In the genomic region with DNA sequence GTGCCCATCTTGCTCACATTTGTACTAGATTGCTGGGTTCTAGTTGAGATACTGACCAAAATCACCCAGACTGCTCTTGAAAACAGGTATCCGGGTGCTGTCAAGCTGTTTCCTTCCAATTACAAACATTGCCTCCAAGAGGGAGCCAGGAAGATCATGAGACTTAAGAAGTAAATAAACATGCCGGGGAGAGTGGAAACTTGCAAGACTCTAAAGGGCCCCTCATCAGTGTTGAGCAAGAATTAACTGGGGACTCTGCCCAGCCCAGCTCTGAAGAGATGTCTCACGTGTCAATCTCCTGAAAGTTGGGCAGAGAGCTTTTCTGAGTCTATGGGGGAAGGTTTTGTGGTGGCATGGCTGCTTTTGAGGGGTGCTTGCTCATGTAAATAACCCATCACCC, we compare ENCODE assay signal across 42 mouse cellular contexts. TPM values are rescaled to one million over a fixed set of nuclear protein-coding genes. Genes with fewer than 3 reads are reported as not detected.
"Had no signal": no experiment of that assay in that cellular context is flagged by ENCODE, and none has a peak within 500 bp of the region (broad histone marks: within the 10 kb centered on the region; RNA-seq: fewer than 3 reads in every experiment).

No protein-coding gene starts in this region.

- H3K9me3 ChIP-seq: heart, embryonic 12.5 days; hindbrain, embryonic 13.5 days; hindbrain, embryonic 15.5 days; kidney, embryonic 15.5 days; limb, embryonic 13.5 days; limb, embryonic 15.5 days had no signal

- H3K27ac ChIP-seq: hindbrain, embryonic 13.5 days; hindbrain, embryonic 15.5 days; hindbrain, postnatal 0 days; kidney, embryonic 15.5 days; kidney, postnatal 0 days; limb, embryonic 13.5 days; limb, embryonic 15.5 days; liver, embryonic 12.5 days had no signal

- DNase-seq: gastrocnemius, postnatal 14 days; gastrocnemius, postnatal 36 days; heart, adult 18-20 months; heart, postnatal 14 days; heart, postnatal 36 days; kidney, adult 11 months; kidney, adult 2 months; kidney, adult 9 months; kidney, postnatal 14 days; kidney, postnatal 36 days; layer of hippocampus, adult 9-11 months; layer of hippocampus, postnatal 36 days; left cerebral cortex, postnatal 4 days had no signal

- H3K4me3 ChIP-seq: heart, embryonic 12.5 days; hindbrain, embryonic 13.5 days; hindbrain, embryonic 15.5 days; kidney, embryonic 15.5 days; limb, embryonic 13.5 days; limb, embryonic 15.5 days; liver, embryonic 12.5 days had no signal

- H3K4me1 ChIP-seq: heart, embryonic 12.5 days; hindbrain, embryonic 13.5 days; hindbrain, embryonic 15.5 days; kidney, embryonic 15.5 days; limb, embryonic 13.5 days; limb, embryonic 15.5 days; liver, embryonic 12.5 days had no signal

- H3K27me3 ChIP-seq: heart, embryonic 12.5 days; hindbrain, embryonic 13.5 days; hindbrain, embryonic 15.5 days; kidney, embryonic 15.5 days; limb, embryonic 13.5 days; limb, embryonic 15.5 days; liver, embryonic 12.5 days had no signal

- H3K36me3 ChIP-seq: heart, embryonic 12.5 days; hindbrain, embryonic 13.5 days; hindbrain, embryonic 15.5 days; kidney, embryonic 15.5 days; limb, embryonic 13.5 days; limb, embryonic 15.5 days; liver, embryonic 12.5 days had no signal

- ATAC-seq: hindbrain, postnatal 0 days; intestine, embryonic 16.5 days; liver, embryonic 12.5 days had no signal

- H3K4me2 ChIP-seq: heart, embryonic 12.5 days; hindbrain, embryonic 13.5 days; hindbrain, embryonic 15.5 days; kidney, embryonic 15.5 days; limb, embryonic 13.5 days; limb, embryonic 15.5 days; liver, embryonic 12.5 days had no signal

- H3K9ac ChIP-seq: heart, embryonic 12.5 days; hindbrain, embryonic 13.5 days; hindbrain, embryonic 15.5 days; kidney, embryonic 15.5 days; limb, embryonic 13.5 days; limb, embryonic 15.5 days; liver, embryonic 12.5 days had no signal

RNA-seq across cellular contexts. Expression of a gene that starts 19.4 kb away (rescaled TPM):
- total RNA-seq: hematopoietic stem cell, adult 5-6 weeks; layer of hippocampus, adult 8-10 months; layer of hippocampus, postnatal 36 days; left cerebral cortex, adult 18-20 months; left cerebral cortex, postnatal 4 days had no signal
- polyA plus RNA-seq: hindbrain, embryonic 11.5 days; limb, embryonic 11.5 days had no signal

RNA-seq across cellular contexts. Expression of a gene that starts 24.6 kb away (rescaled TPM):
- total RNA-seq: gastrocnemius, adult 18-20 months; gastrocnemius, adult 8-10 months; gastrocnemius, postnatal 36 days; hematopoietic stem cell, adult 5-6 weeks; layer of hippocampus, postnatal 14 days; left cerebral cortex, postnatal 10 days; left cerebral cortex, postnatal 25 days; liver, adult 2 months had no signal

RNA-seq across cellular contexts. Expression of a gene that starts 31.5 kb away (rescaled TPM):
- total RNA-seq: gastrocnemius, postnatal 36 days; hematopoietic stem cell, adult 5-6 weeks; layer of hippocampus, adult 18-20 months; layer of hippocampus, adult 8-10 months; layer of hippocampus, postnatal 14 days; layer of hippocampus, postnatal 36 days; left cerebral cortex, adult 18-20 months; left cerebral cortex, adult 8-10 months; left cerebral cortex, postnatal 10 days; left cerebral cortex, postnatal 25 days; left cerebral cortex, postnatal 4 days had no signal
- polyA plus RNA-seq: hindbrain, embryonic 11.5 days; limb, embryonic 11.5 days; liver, adult 2 months had no signal

RNA-seq across cellular contexts. Expression of a gene that starts 38.0 kb away (rescaled TPM):
- total RNA-seq: heart, postnatal 14 days; hematopoietic stem cell, adult 5-6 weeks; hindbrain, postnatal 0 days; layer of hippocampus, adult 18-20 months; layer of hippocampus, adult 8-10 months; layer of hippocampus, postnatal 14 days; layer of hippocampus, postnatal 36 days; left cerebral cortex, adult 18-20 months; left cerebral cortex, adult 8-10 months; left cerebral cortex, postnatal 10 days; left cerebral cortex, postnatal 25 days; left cerebral cortex, postnatal 4 days; liver, adult 2 months had no signal
- polyA plus RNA-seq: heart, embryonic 12.5 days; heart, embryonic 14.5 days; hindbrain, embryonic 11.5 days; hindbrain, embryonic 13.5 days; hindbrain, embryonic 15.5 days; intestine, embryonic 14.5 days; intestine, embryonic 16.5 days; kidney, embryonic 15.5 days; limb, embryonic 11.5 days; limb, embryonic 13.5 days; limb, embryonic 15.5 days; liver, adult 2 months; liver, embryonic 12.5 days had no signal

RNA-seq across cellular contexts. Expression of a gene that starts 38.7 kb away (rescaled TPM):
- total RNA-seq: gastrocnemius, adult 18-20 months; gastrocnemius, adult 8-10 months; gastrocnemius, postnatal 14 days; gastrocnemius, postnatal 36 days; heart, adult 18-20 months; heart, adult 8-10 months; heart, postnatal 14 days; heart, postnatal 36 days; hematopoietic stem cell, adult 5-6 weeks; hindbrain, postnatal 0 days; layer of hippocampus, adult 18-20 months; layer of hippocampus, adult 8-10 months; layer of hippocampus, postnatal 14 days; layer of hippocampus, postnatal 36 days; left cerebral cortex, adult 18-20 months; left cerebral cortex, adult 8-10 months; left cerebral cortex, postnatal 10 days; left cerebral cortex, postnatal 25 days; left cerebral cortex, postnatal 4 days; liver, adult 2 months had no signal
- polyA plus RNA-seq: gonadal fat pad, adult 2 months; heart, embryonic 12.5 days; heart, embryonic 14.5 days; heart, embryonic 16.5 days; hindbrain, embryonic 11.5 days; hindbrain, embryonic 13.5 days; hindbrain, embryonic 15.5 days; hindbrain, postnatal 0 days; intestine, embryonic 14.5 days; intestine, embryonic 16.5 days; kidney, adult 2 months; kidney, embryonic 15.5 days; kidney, postnatal 0 days; large intestine, adult 2 months; limb, embryonic 11.5 days; limb, embryonic 13.5 days; limb, embryonic 15.5 days; liver, adult 2 months; liver, embryonic 12.5 days had no signal
